Mouse (Mus musculus): Measurements from ENCODE around the gene Dctn5.

DNA sequence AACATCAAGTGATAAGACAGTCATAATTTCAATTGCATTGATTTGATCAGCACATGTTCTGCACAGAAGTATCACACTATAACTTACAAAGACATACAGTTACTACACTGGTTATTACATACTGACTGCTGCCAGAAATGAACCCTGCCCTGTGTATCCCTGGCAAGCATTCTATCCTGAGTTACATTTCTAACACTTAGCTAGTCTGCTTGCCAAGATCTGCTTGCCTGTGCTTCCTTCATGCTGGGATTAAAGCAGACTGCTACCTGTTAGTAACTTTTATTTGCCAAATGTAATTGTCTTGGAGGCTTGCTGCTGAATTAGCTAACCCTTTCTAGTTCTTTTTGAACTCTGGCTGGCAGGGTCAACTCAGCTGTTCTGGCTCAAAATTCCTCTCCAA lies 8.2 kb downstream of the Dctn5 start:
- TF ChIP-seq MYOD1 (IDR thresholded peaks at IDR 0.05; ENCODE audit: control insufficient read depth in 1 of 3, insufficient read length in 2 of 3, low read depth in 2 of 3): no peak
- no peak for TF ChIP-seq CEBPB (IDR thresholded peaks at IDR 0.05; ENCODE audit: insufficient read depth, poor library complexity, severe bottlenecking)
- no peak for TF ChIP-seq E2F4 (IDR thresholded peaks at IDR 0.05; ENCODE audit: insufficient read depth)
- TF ChIP-seq POLR2A (IDR thresholded peaks at IDR 0.05; ENCODE audit: insufficient read length, low read depth): no peak
- TF ChIP-seq REST (IDR thresholded peaks at IDR 0.05; ENCODE audit: insufficient read depth, insufficient read length): no peak

Data from myocyte (in vitro differentiated cells).